Mouse (Mus musculus): Measurements from ENCODE around the gene Slc35b2. TPM values are rescaled to one million over a fixed set of nuclear protein-coding genes. Genes with fewer than 3 reads are reported as not detected.

Slc35b2 gene
- polyA plus RNA-seq, 1 experiment from 2014 or later, result 110 TPM

DNA sequence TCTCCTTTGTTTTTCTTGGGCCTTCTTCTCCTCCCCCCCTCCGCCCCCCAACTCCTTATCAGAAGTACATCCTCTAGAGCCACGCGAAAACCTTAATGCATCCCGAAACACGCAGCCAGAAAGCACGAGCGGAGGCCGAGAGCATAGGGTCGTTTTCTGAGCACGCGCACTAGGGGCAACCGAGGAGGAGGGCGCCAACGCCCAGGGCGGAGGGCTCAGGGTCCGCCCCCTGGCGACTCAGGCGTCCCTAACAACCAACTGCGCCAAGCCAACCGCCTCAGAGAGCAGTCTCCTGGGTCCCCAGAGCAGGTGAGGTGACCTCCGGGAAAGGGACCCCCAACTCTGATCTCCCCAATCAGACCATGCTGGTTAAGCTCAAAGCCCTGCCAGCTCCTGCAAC is 40.4 kb upstream of the Slc35b2 start, which contains the start of gene Tcte1:
TSS of gene Tcte1 (plus strand) at position 172 of the 400 bp plus-strand sequence.
- WGBS, result 2% methylated on average over 21 of the region's 21 CpGs
- H3K27ac ChIP-seq (ENCODE audit: low read depth, low read length), result no peak within 1 kb of the TSS
- H3K9ac ChIP-seq (ENCODE audit: low read depth, low read length), result no peak within 1 kb of the TSS
- H3K36me3 ChIP-seq (ENCODE audit: control insufficient read depth, insufficient read depth, low read length), result 0 out of 2 replicates have a peak, but pooled peaks cover 6% of the 10 kb centered on the region
- ATAC-seq (replicated peaks; ENCODE audit: low FRiP score) (peak; percentile 58; the same call in 1 of the 2 replicates), DNase-seq (ENCODE audit: low spot score) (peak; percentile 64)
- H3K9me3 ChIP-seq (ENCODE audit: control insufficient read depth, low read length), result no peaks in the 10 kb centered on the region
- H3K27me3 ChIP-seq (replicated peaks; ENCODE audit: control insufficient read depth, insufficient read depth, low read length), result peaks cover 20% of the 10 kb centered on the region
- peak within 1 kb of the TSS; percentile 36 for H3K4me3 ChIP-seq (ENCODE audit: low read depth, low read length)
- peaks cover 8% of the 10 kb centered on the region for H3K4me1 ChIP-seq (replicated peaks; ENCODE audit: control insufficient read depth, insufficient read depth, low read length)
- peak within 1 kb of the TSS; percentile 61 for H3K4me2 ChIP-seq

DNA sequence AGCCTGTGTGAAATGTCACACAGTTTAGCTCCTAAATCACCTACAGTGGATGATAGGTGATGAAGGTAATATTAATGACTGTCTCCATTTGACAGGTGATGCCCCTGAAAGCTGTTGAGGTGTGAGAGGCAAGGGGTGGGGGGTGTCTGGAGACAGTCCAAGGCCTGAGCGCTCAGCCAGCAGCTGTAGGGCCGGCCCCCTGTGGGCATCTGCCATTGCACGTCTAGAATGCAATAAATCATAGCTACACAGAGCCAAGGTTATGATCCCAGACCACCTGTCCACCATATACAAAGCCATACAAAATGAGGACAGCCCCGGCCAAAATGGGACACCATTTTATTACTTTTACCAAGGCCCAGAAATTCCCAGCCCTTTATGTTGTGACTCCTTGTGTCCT is 38.7 kb upstream of the Slc35b2 start:
- no peak overlapping the region for H3K4me3 ChIP-seq (ENCODE audit: low read depth, low read length)
- H3K9ac ChIP-seq (ENCODE audit: low read depth, low read length), result no peak overlapping the region
- no peak overlapping the region for H3K27ac ChIP-seq (ENCODE audit: low read depth, low read length)
- DNase-seq (ENCODE audit: low spot score) (no peak), ATAC-seq (replicated peaks; ENCODE audit: low FRiP score) (no peak)
- no peak overlapping the region for H3K4me2 ChIP-seq
- H3K9me3 ChIP-seq (ENCODE audit: control insufficient read depth, low read length), result no peaks in the 10 kb centered on the region
- H3K36me3 ChIP-seq (ENCODE audit: control insufficient read depth, insufficient read depth, low read length), result 0 out of 2 replicates have a peak, but pooled peaks cover under 1% of the 10 kb centered on the region
- peaks cover 8% of the 10 kb centered on the region for H3K4me1 ChIP-seq (replicated peaks; ENCODE audit: control insufficient read depth, insufficient read depth, low read length)
- 80% methylated on average over 4 of the region's 4 CpGs for WGBS
- H3K27me3 ChIP-seq (replicated peaks; ENCODE audit: control insufficient read depth, insufficient read depth, low read length), result peaks cover 20% of the 10 kb centered on the region

- Histone ChIP-seq H3K27me3 (replicated peaks; ENCODE audit: control insufficient read depth, insufficient read depth, low read length) (peaks cover 31% of the 10 kb centered on the region), H3K9ac (ENCODE audit: low read depth, low read length) (no peak overlapping the region), H3K4me1 (replicated peaks; ENCODE audit: control insufficient read depth, insufficient read depth, low read length) (peaks cover 8% of the 10 kb centered on the region), H3K4me2 (no peak overlapping the region), H3K9me3 (ENCODE audit: control insufficient read depth, low read length) (no peaks in the 10 kb centered on the region), H3K27ac (ENCODE audit: low read depth, low read length) (no peak overlapping the region), H3K36me3 (ENCODE audit: control insufficient read depth, insufficient read depth, low read length) (no peaks in the 10 kb centered on the region), H3K4me3 (ENCODE audit: low read depth, low read length) (no peak overlapping the region)
- ATAC-seq (replicated peaks; ENCODE audit: low FRiP score) (no peak), DNase-seq (ENCODE audit: low spot score) (no peak)
- WGBS, result 27% methylated on average over 5 of the region's 5 CpGs
Measured at GRCm38 (mm10) chr17:45526571-45526970, 37.1 kb upstream of the Slc35b2 start.

DNA sequence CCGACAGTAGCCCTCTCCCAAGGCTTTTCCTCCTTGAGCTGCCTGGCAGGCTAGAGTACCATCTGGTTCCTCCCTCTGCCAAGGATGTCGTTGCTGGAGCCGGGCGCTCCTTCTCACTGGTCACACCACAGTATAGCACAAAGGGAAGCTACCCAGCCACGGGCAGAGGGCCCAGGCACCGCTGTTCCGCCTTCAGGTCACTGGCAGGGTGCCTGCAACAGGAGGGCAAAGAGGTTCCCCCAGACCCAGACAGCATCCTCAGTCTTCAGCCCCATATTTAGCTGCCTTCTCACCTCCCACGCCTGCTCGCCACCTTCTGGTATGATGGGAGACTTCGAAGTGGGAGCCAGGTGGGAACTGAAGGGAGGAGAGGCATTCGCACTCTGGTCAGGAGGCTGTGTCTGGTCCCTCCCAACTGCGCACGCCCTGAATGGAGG is 33.3 kb upstream of the Slc35b2 start:
- no peak overlapping the region for H3K4me3 ChIP-seq (ENCODE audit: low read depth, low read length)
- no peak overlapping the region for H3K4me2 ChIP-seq
- DNase-seq (ENCODE audit: low spot score) (no peak), ATAC-seq (replicated peaks; ENCODE audit: low FRiP score) (no peak)
- no peaks in the 10 kb centered on the region for H3K36me3 ChIP-seq (ENCODE audit: control insufficient read depth, insufficient read depth, low read length)
- no peak overlapping the region for H3K27ac ChIP-seq (ENCODE audit: low read depth, low read length)
- H3K9me3 ChIP-seq (ENCODE audit: control insufficient read depth, low read length), result no peaks in the 10 kb centered on the region
- WGBS, result 39% methylated on average over 13 of the region's 13 CpGs
- peaks cover 48% of the 10 kb centered on the region for H3K27me3 ChIP-seq (replicated peaks; ENCODE audit: control insufficient read depth, insufficient read depth, low read length)
- H3K9ac ChIP-seq (ENCODE audit: low read depth, low read length), result no peak overlapping the region
- H3K4me1 ChIP-seq (replicated peaks; ENCODE audit: control insufficient read depth, insufficient read depth, low read length), result no peaks in the 10 kb centered on the region

- peaks cover 57% of the 10 kb centered on the region for H3K27me3 ChIP-seq (replicated peaks; ENCODE audit: control insufficient read depth, insufficient read depth, low read length)
- WGBS, result 41% methylated on average over 15 of the region's 15 CpGs
- H3K27ac ChIP-seq (ENCODE audit: low read depth, low read length), result no peak overlapping the region
- H3K4me3 ChIP-seq (ENCODE audit: low read depth, low read length), result no peak overlapping the region
- H3K4me2 ChIP-seq, result no peak overlapping the region
- ATAC-seq (replicated peaks; ENCODE audit: low FRiP score) (no peak), DNase-seq (ENCODE audit: low spot score) (no peak)
- H3K36me3 ChIP-seq (ENCODE audit: control insufficient read depth, insufficient read depth, low read length), result no peaks in the 10 kb centered on the region
- H3K9me3 ChIP-seq (ENCODE audit: control insufficient read depth, low read length), result no peaks in the 10 kb centered on the region
- H3K4me1 ChIP-seq (replicated peaks; ENCODE audit: control insufficient read depth, insufficient read depth, low read length), result no peaks in the 10 kb centered on the region
- no peak overlapping the region for H3K9ac ChIP-seq (ENCODE audit: low read depth, low read length)
Measured at GRCm38 (mm10) chr17:45532896-45533295, 30.8 kb upstream of the Slc35b2 start.

- peaks cover 82% of the 10 kb centered on the region for H3K27me3 ChIP-seq (replicated peaks; ENCODE audit: control insufficient read depth, insufficient read depth, low read length)
- no peak for DNase-seq (ENCODE audit: low spot score)
Measured at GRCm38 (mm10) chr17:45536264-45536663, 27.4 kb upstream of the Slc35b2 start.

GRCm38 (mm10) chr17:45538394-45538793 is 25.3 kb upstream of the Slc35b2 start:
- no peak for ATAC-seq (replicated peaks; ENCODE audit: low FRiP score)
- Histone ChIP-seq H3K9ac (ENCODE audit: low read depth, low read length) (no peak overlapping the region), H3K4me1 (replicated peaks; ENCODE audit: control insufficient read depth, insufficient read depth, low read length) (no peaks in the 10 kb centered on the region), H3K27me3 (replicated peaks; ENCODE audit: control insufficient read depth, insufficient read depth, low read length) (peaks cover 91% of the 10 kb centered on the region), H3K4me2 (no peak overlapping the region), H3K9me3 (ENCODE audit: control insufficient read depth, low read length) (no peaks in the 10 kb centered on the region), H3K4me3 (ENCODE audit: low read depth, low read length) (no peak overlapping the region), H3K36me3 (ENCODE audit: control insufficient read depth, insufficient read depth, low read length) (no peaks in the 10 kb centered on the region), H3K27ac (ENCODE audit: low read depth, low read length) (no peak overlapping the region)
- 49% methylated on average over 4 of the region's 4 CpGs for WGBS
- DNase-seq (ENCODE audit: low spot score), result no peak

More at GRCm38 (mm10) chr17:45536264-45536663, 27.4 kb upstream of the Slc35b2 start:
- no peaks in the 10 kb centered on the region for H3K4me1 ChIP-seq (replicated peaks; ENCODE audit: control insufficient read depth, insufficient read depth, low read length)
- H3K27ac ChIP-seq (ENCODE audit: low read depth, low read length), result no peak overlapping the region
- H3K4me3 ChIP-seq (ENCODE audit: low read depth, low read length), result no peak overlapping the region
- ATAC-seq (replicated peaks; ENCODE audit: low FRiP score), result no peak
- H3K9ac ChIP-seq (ENCODE audit: low read depth, low read length), result no peak overlapping the region
- 15% methylated on average over 5 of the region's 5 CpGs for WGBS
- H3K9me3 ChIP-seq (ENCODE audit: control insufficient read depth, low read length), result no peaks in the 10 kb centered on the region
- no peaks in the 10 kb centered on the region for H3K36me3 ChIP-seq (ENCODE audit: control insufficient read depth, insufficient read depth, low read length)
- no peak overlapping the region for H3K4me2 ChIP-seq

GRCm38 (mm10) chr17:45539664-45540063 is 24.0 kb upstream of the Slc35b2 start:
- no peak for ATAC-seq (replicated peaks; ENCODE audit: low FRiP score)
- Histone ChIP-seq H3K9me3 (ENCODE audit: control insufficient read depth, low read length) (no peaks in the 10 kb centered on the region), H3K9ac (ENCODE audit: low read depth, low read length) (no peak overlapping the region), H3K4me3 (ENCODE audit: low read depth, low read length) (no peak overlapping the region), H3K36me3 (ENCODE audit: control insufficient read depth, insufficient read depth, low read length) (no peaks in the 10 kb centered on the region), H3K27me3 (replicated peaks; ENCODE audit: control insufficient read depth, insufficient read depth, low read length) (peaks cover 94% of the 10 kb centered on the region), H3K4me2 (no peak overlapping the region), H3K4me1 (replicated peaks; ENCODE audit: control insufficient read depth, insufficient read depth, low read length) (peaks cover 3% of the 10 kb centered on the region), H3K27ac (ENCODE audit: low read depth, low read length) (no peak overlapping the region)
- no peak for DNase-seq (ENCODE audit: low spot score)
- WGBS, result 67% methylated on average over 21 of the region's 21 CpGs

DNA sequence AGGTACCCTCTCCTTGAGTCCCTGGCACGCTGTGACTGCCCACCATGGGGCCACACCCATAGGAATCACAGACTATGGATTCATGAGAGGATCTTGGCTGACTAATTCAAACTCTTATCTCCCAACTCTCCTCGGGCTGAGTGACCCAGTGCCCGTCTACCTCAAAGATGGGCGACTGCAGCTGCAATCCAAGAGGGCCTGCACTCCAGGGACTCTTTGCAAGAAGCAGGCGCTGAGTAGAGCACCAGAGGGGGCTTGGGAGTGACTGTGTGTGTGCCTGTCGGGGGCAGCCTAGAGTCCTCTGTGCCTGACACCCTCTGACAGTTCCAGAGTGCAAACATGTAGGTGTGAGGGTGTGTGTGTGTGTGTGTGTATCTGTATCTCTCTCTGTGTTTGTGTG is 21.5 kb upstream of the Slc35b2 start:
- Histone ChIP-seq H3K4me3 (ENCODE audit: low read depth, low read length) (no peak overlapping the region), H3K9me3 (ENCODE audit: control insufficient read depth, low read length) (no peaks in the 10 kb centered on the region), H3K4me1 (replicated peaks; ENCODE audit: control insufficient read depth, insufficient read depth, low read length) (peaks cover 9% of the 10 kb centered on the region), H3K9ac (ENCODE audit: low read depth, low read length) (no peak overlapping the region), H3K36me3 (ENCODE audit: control insufficient read depth, insufficient read depth, low read length) (no peaks in the 10 kb centered on the region), H3K27ac (ENCODE audit: low read depth, low read length) (no peak overlapping the region), H3K27me3 (replicated peaks; ENCODE audit: control insufficient read depth, insufficient read depth, low read length) (peaks cover 96% of the 10 kb centered on the region), H3K4me2 (no peak overlapping the region)
- no peak for ATAC-seq (replicated peaks; ENCODE audit: low FRiP score)
- WGBS, result 24% methylated on average over 6 of the region's 6 CpGs
- no peak for DNase-seq (ENCODE audit: low spot score)

All from liver, embryonic 11.5 days (tissue).